Mouse (Mus musculus) embryonic fibroblast, embryonic 13.5 days (primary cell): ENCODE data around the gene Kif27.

Source experiments
- CTCF ChIP-seq: IDR thresholded peaks from 2 replicates; pipeline ENCODE4 v1.5.1; 2011; ENCODE audit warnings: mild to moderate bottlenecking, control low read depth, low read length, moderate library complexity, borderline replicate concordance; ENCODE audit not compliant: insufficient read depth
- POLR2A ChIP-seq: IDR thresholded peaks from 2 replicates; pipeline ENCODE4 v1.6.1; 2011; ENCODE audit warnings: low read depth, mild to moderate bottlenecking, control low read depth, low read length, moderate library complexity

- TF ChIP-seq CTCF: no peak
- no peak for TF ChIP-seq POLR2A
Observed at GRCm38 (mm10) chr13:58372278-58373152, 13.6 kb upstream of the Kif27 start.
